Comparison of ENCODE assay signal across 21 mouse cellular contexts in genomic region chr5:4870041-4870726, GRCm38 (mm10).
DNase-seq lines count a peak whose midpoint lies in the region; ATAC-seq and TF ChIP-seq lines count a peak whose summit lies in the region.
"Had no signal": no experiment of that assay in that cellular context is flagged by ENCODE, and none has a peak within 500 bp of the region (broad histone marks: within the 10 kb centered on the region; RNA-seq: fewer than 3 reads in every experiment).

No protein-coding gene starts in this region.

- TF ChIP-seq POLR2A in brain, embryonic 14.5 days (IDR thresholded peaks at IDR 0.05; ENCODE audit: borderline replicate concordance, extremely low read depth, insufficient read depth, insufficient read length, poor library complexity, severe bottlenecking), result no peak

- H3K36me3 ChIP-seq in forebrain, embryonic 10.5 days (replicated peaks), result no peaks in the 10 kb centered on the region
- no peaks in the 10 kb centered on the region for H3K36me3 ChIP-seq in forebrain, embryonic 15.5 days
- no peaks in the 10 kb centered on the region for H3K36me3 ChIP-seq in kidney, embryonic 15.5 days
- H3K36me3 ChIP-seq in kidney, embryonic 16.5 days (ENCODE audit: insufficient read depth, low read length), result no peaks in the 10 kb centered on the region
- H3K36me3 ChIP-seq in forebrain, embryonic 14.5 days (ENCODE audit: control insufficient read depth, insufficient read depth, low read length), result no peaks in the 10 kb centered on the region

- H3K27ac ChIP-seq in forebrain, embryonic 10.5 days, result peak overlapping the region; percentile 87
- no peak overlapping the region for H3K27ac ChIP-seq in forebrain, embryonic 15.5 days (replicated peaks)
- H3K27ac ChIP-seq in kidney, embryonic 15.5 days, result 0 out of 2 replicates have a peak overlapping the region, but pooled peaks have one; percentile 1
- no peak overlapping the region for H3K27ac ChIP-seq in kidney, embryonic 16.5 days (ENCODE audit: low read length)
- H3K27ac ChIP-seq in forebrain, embryonic 14.5 days (ENCODE audit: low read depth, low read length), result peak overlapping the region; percentile 6; the same call in 1 of the 2 replicates
- H3K27ac ChIP-seq: gastrocnemius, adult 2 months; kidney, postnatal 0 days; left cerebral cortex, adult 2 months had no signal

- H3K9me3 ChIP-seq in forebrain, embryonic 10.5 days, result no peaks in the 10 kb centered on the region
- no peaks in the 10 kb centered on the region for H3K9me3 ChIP-seq in forebrain, embryonic 15.5 days
- no peaks in the 10 kb centered on the region for H3K9me3 ChIP-seq in kidney, embryonic 15.5 days (replicated peaks)
- no peaks in the 10 kb centered on the region for H3K9me3 ChIP-seq in kidney, embryonic 16.5 days (ENCODE audit: low read length)
- H3K9me3 ChIP-seq in forebrain, embryonic 14.5 days (replicated peaks; ENCODE audit: control insufficient read depth, low read length), result no peaks in the 10 kb centered on the region

- no peak overlapping the region for H3K4me3 ChIP-seq in forebrain, embryonic 10.5 days
- H3K4me3 ChIP-seq in forebrain, embryonic 15.5 days, result no peak overlapping the region
- H3K4me3 ChIP-seq in kidney, embryonic 15.5 days (replicated peaks), result no peak overlapping the region
- no peak overlapping the region for H3K4me3 ChIP-seq in kidney, embryonic 16.5 days (ENCODE audit: low read length)
- no peak overlapping the region for H3K4me3 ChIP-seq in forebrain, embryonic 14.5 days (ENCODE audit: low read depth, low read length)
- H3K4me3 ChIP-seq: erythroblast, embryonic 14.5 days; gastrocnemius, adult 2 months; left cerebral cortex, adult 2 months; myocyte had no signal

- no peak overlapping the region for H3K9ac ChIP-seq in forebrain, embryonic 15.5 days (replicated peaks)
- H3K9ac ChIP-seq in kidney, embryonic 15.5 days, result no peak overlapping the region
- no peak overlapping the region for H3K9ac ChIP-seq in kidney, embryonic 16.5 days (replicated peaks; ENCODE audit: low read length)
- no peak overlapping the region for H3K9ac ChIP-seq in forebrain, embryonic 14.5 days (ENCODE audit: low read length)

- 28% methylated on average over 4 of the region's 4 CpGs for WGBS in forebrain, embryonic 10.5 days
- WGBS in forebrain, embryonic 15.5 days, result 19% methylated on average over 4 of the region's 4 CpGs
- 65% methylated on average over 4 of the region's 4 CpGs for WGBS in kidney, embryonic 15.5 days
- 72% methylated on average over 4 of the region's 4 CpGs for WGBS in kidney, embryonic 16.5 days
- WGBS in forebrain, embryonic 14.5 days, result 18% methylated on average over 4 of the region's 4 CpGs

- H3K4me2 ChIP-seq in forebrain, embryonic 15.5 days (replicated peaks), result no peak overlapping the region
- H3K4me2 ChIP-seq in kidney, embryonic 15.5 days, result no peak overlapping the region
- H3K4me2 ChIP-seq in kidney, embryonic 16.5 days (replicated peaks; ENCODE audit: low read depth, low read length), result no peak overlapping the region
- H3K4me2 ChIP-seq in forebrain, embryonic 14.5 days (ENCODE audit: low read length), result no peak overlapping the region

- no peak for TF ChIP-seq CTCF in brain, embryonic 14.5 days (IDR thresholded peaks at IDR 0.05; ENCODE audit: borderline replicate concordance, extremely low read depth, insufficient read depth, insufficient read length)

- peak; percentile 24 for DNase-seq in forebrain, embryonic 10.5 days (ENCODE audit: extremely low spot score, low spot score)
- peak; percentile 58 for DNase-seq in brain, embryonic 14.5 days (ENCODE audit: low read depth)
- no peak for DNase-seq in forebrain, embryonic 14.5 days (ENCODE audit: low spot score)
- DNase-seq in cerebellum, postnatal 14 days, result no peak
- no peak for DNase-seq in layer of hippocampus, adult 18-20 months (ENCODE audit: low spot score in 2 of 2)
- DNase-seq: adrenal gland, postnatal 25 days; cerebellum, postnatal 10 days; gastrocnemius, adult 2 months; kidney, adult 11 months; left cerebral cortex, postnatal 4 days; lung, postnatal 4 days; right cerebral cortex, adult 18-20 months; right cerebral cortex, postnatal 4 days; thymus, postnatal 14 days had no signal

- H3K27me3 ChIP-seq in forebrain, embryonic 10.5 days (ENCODE audit: poor library complexity, severe bottlenecking), result peaks cover 7% of the 10 kb centered on the region
- no peaks in the 10 kb centered on the region for H3K27me3 ChIP-seq in forebrain, embryonic 15.5 days
- no peaks in the 10 kb centered on the region for H3K27me3 ChIP-seq in kidney, embryonic 15.5 days
- H3K27me3 ChIP-seq in kidney, embryonic 16.5 days (ENCODE audit: insufficient read depth, low read length), result no peaks in the 10 kb centered on the region
- no peaks in the 10 kb centered on the region for H3K27me3 ChIP-seq in forebrain, embryonic 14.5 days (replicated peaks; ENCODE audit: control insufficient read depth, insufficient read depth, low read length)

- no peak for ATAC-seq in forebrain, embryonic 15.5 days (replicated peaks)
- ATAC-seq in kidney, embryonic 15.5 days (replicated peaks; ENCODE audit: low FRiP score), result no peak
- ATAC-seq in kidney, embryonic 16.5 days (ENCODE audit: low FRiP score, low TSS enrichment), result no peak
- ATAC-seq in forebrain, embryonic 14.5 days, result no peak

- peaks cover 55% of the 10 kb centered on the region for H3K4me1 ChIP-seq in forebrain, embryonic 10.5 days
- H3K4me1 ChIP-seq in forebrain, embryonic 15.5 days, result peaks cover 41% of the 10 kb centered on the region
- peaks cover 30% of the 10 kb centered on the region for H3K4me1 ChIP-seq in kidney, embryonic 15.5 days
- H3K4me1 ChIP-seq in kidney, embryonic 16.5 days (ENCODE audit: insufficient read depth, low read length), result peaks cover 28% of the 10 kb centered on the region
- peaks cover 40% of the 10 kb centered on the region for H3K4me1 ChIP-seq in forebrain, embryonic 14.5 days (ENCODE audit: control insufficient read depth, insufficient read depth, low read length)

Comparison
In these comparisons a context has a peak if more than half of its experiments do, and no peak if none do; other contexts are left out.
1. DNase-seq: peak in forebrain, embryonic 10.5 days (single experiment) and brain, embryonic 14.5 days (single experiment); none in forebrain, embryonic 14.5 days (single experiment), cerebellum, postnatal 14 days (0 of 2) and layer of hippocampus, adult 18-20 months (0 of 2).
2. H3K27ac ChIP-seq: peak in forebrain, embryonic 10.5 days (single experiment), kidney, embryonic 15.5 days (single experiment) and forebrain, embryonic 14.5 days (single experiment); none in forebrain, embryonic 15.5 days (single experiment) and kidney, embryonic 16.5 days (single experiment).